Mouse (Mus musculus): ENCODE results near the gene Gm43064.

DNA sequence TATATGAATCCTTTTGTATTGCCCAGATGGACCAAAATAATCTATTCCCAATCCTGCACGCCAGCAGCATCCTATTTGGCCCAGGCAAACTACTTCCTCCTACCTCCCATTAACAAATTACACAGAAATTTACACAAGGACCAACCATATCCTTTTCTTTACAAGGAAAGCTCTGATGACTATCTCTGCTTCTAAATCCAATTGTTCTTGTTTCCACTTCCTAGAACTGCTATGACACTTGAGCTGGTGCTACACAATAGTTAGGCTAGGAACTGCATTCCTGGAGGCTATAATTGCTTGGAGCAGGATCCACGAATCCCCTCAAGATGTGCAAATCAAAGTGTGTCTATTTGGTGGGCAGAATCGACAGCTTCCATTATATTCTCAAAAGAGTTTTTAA is 42.6 kb upstream of the Gm43064 start:
- TF ChIP-seq POLR2A (IDR thresholded peaks at IDR 0.05; ENCODE audit: borderline replicate concordance, control insufficient read depth, low read depth, low read length) = no peak
- no peak for TF ChIP-seq CTCF (IDR thresholded peaks at IDR 0.05; ENCODE audit: control insufficient read depth, insufficient read depth, low read length)

Data from bone marrow, adult 2 months (tissue).